Mouse (Mus musculus) neural tube, embryonic 15.5 days (tissue): ENCODE data around the gene Zfp931. TPM values are rescaled to one million over a fixed set of nuclear protein-coding genes. Genes with fewer than 3 reads are reported as not detected.
"Not testable (repeated sequence)": the region's sequence is repeated elsewhere in the genome, so short reads cannot be mapped to it uniquely, and the experiment has no call there.

Source experiments
- ATAC-seq: fragments of 200-750 bp; cut with Nextera tagmentation; 2 replicates; pipeline ENCODE4 v1.8.0; 2017; ENCODE audit warnings: mild to moderate bottlenecking, moderate TSS enrichment, moderate library complexity; ENCODE audit not compliant: low FRiP score
- H3K27ac ChIP-seq: fragments of 300-500 bp; sonication (generic); replicated peaks from 2 replicates; pipeline ENCODE4 v1.5.1; 2015; ENCODE audit warnings: mild to moderate bottlenecking, inconsistent platforms
- H3K27me3 ChIP-seq: fragments of 300-500 bp; sonication (generic); replicated peaks from 2 replicates; pipeline ENCODE4 v1.6.1; 2015; ENCODE audit warnings: inconsistent platforms
- H3K36me3 ChIP-seq: fragments of 300-500 bp; sonication (generic); 2 replicates; pipeline ENCODE4 v1.6.1; 2015; ENCODE audit warnings: inconsistent platforms
- H3K4me1 ChIP-seq: fragments of 300-500 bp; sonication (generic); 2 replicates; pipeline ENCODE4 v1.6.1; 2015; ENCODE audit warnings: inconsistent platforms
- H3K4me2 ChIP-seq: fragments of 300-500 bp; sonication (generic); 2 replicates; pipeline ENCODE4 v1.6.1; 2015; ENCODE audit warnings: inconsistent platforms, mild to moderate bottlenecking, moderate library complexity
- H3K4me3 ChIP-seq: fragments of 300-500 bp; sonication (generic); replicated peaks from 2 replicates; pipeline ENCODE4 v1.5.1; 2015; ENCODE audit warnings: mild to moderate bottlenecking, inconsistent platforms
- H3K9ac ChIP-seq: fragments of 300-500 bp; sonication (generic); replicated peaks from 2 replicates; pipeline ENCODE4 v1.6.1; 2015; ENCODE audit warnings: mild to moderate bottlenecking, inconsistent platforms
- H3K9me3 ChIP-seq: fragments of 300-500 bp; sonication (generic); replicated peaks from 2 replicates; pipeline ENCODE4 v1.6.1; 2016; ENCODE audit warnings: inconsistent platforms
- WGBS: fragments of 180-500 bp; shearing (Covaris S2); methylation state at CpG from one replicate; pipeline ENCODE4 v1.1.7; 2015; ENCODE audit warnings: mixed read lengths; 5-methylcytosine and 5-hydroxymethylcytosine counted together
- polyA plus RNA-seq: library from polyadenylated mRNA; unstranded; fragments of >200 nt; fragmentation: Nextera tagmentation; extraction: Ambion mirVana; gene quantifications from 2 replicates; pipeline ENCODE4 v1.2.1, GENCODE M21; 2015

Zfp931 gene
- polyA plus RNA-seq, 1 experiment from 2014 or later: 18.4 TPM

- Histone ChIP-seq H3K9ac (no peak overlapping the region), H3K4me1 (peaks cover 8% of the 10 kb centered on the region), H3K4me2 (no peak overlapping the region), H3K9me3 (no peaks in the 10 kb centered on the region), H3K27me3 (peaks cover 17% of the 10 kb centered on the region), H3K4me3 (no peak overlapping the region), H3K36me3 (no peaks in the 10 kb centered on the region), H3K27ac (no peak overlapping the region)
- WGBS: 24% methylated on average over 12 of the region's 12 CpGs
- peak; percentile 54; the same call in 1 of the 2 replicates for ATAC-seq
Measured at GRCm38 (mm10) chr2:178117946-178118345, 39.7 kb upstream of the Zfp931 start.

GRCm38 (mm10) chr2:178101957-178102356 lies 23.7 kb upstream of the Zfp931 start:
- Histone ChIP-seq H3K9me3 (no peaks in the 10 kb centered on the region), H3K9ac (no peak overlapping the region), H3K4me1 (no peaks in the 10 kb centered on the region), H3K4me3 (no peak overlapping the region), H3K27ac (no peak overlapping the region), H3K27me3 (no peaks in the 10 kb centered on the region), H3K4me2 (no peak overlapping the region), H3K36me3 (no peaks in the 10 kb centered on the region)
- ATAC-seq: peak; percentile 84
- WGBS: 16% methylated on average over 7 of the region's 7 CpGs

DNA sequence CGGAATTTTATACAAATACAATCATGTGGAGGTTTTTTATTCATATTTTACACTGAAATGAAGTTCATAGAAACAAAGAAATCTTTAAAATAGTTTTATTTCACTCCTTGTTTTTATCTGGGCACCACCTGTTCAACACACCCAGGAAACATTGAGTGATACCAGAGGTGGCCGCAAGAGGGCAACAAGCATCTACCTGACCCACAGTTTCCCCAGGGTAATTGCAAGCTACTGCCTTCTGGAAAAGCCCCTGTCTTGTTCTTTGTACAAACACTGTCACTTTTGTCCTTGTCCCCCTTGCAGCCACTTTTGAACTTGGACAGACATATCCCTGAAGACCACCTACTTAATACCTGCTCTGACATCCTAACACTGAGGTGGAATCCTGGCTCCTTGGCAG lies 19.7 kb upstream of the Zfp931 start:
- H3K27me3 ChIP-seq: no peaks in the 10 kb centered on the region
- no peak for ATAC-seq
- H3K4me1 ChIP-seq: no peaks in the 10 kb centered on the region
- H3K4me2 ChIP-seq: no peak overlapping the region
- no peaks in the 10 kb centered on the region for H3K36me3 ChIP-seq
- H3K27ac ChIP-seq: no peak overlapping the region
- 8% methylated on average over 2 of the region's 2 CpGs for WGBS
- H3K4me3 ChIP-seq: no peak overlapping the region
- no peaks in the 10 kb centered on the region for H3K9me3 ChIP-seq
- no peak overlapping the region for H3K9ac ChIP-seq

- Histone ChIP-seq H3K27me3 (no peaks in the 10 kb centered on the region), H3K4me3 (no peak overlapping the region), H3K9me3 (no peaks in the 10 kb centered on the region), H3K36me3 (no peaks in the 10 kb centered on the region), H3K9ac (no peak overlapping the region), H3K27ac (no peak overlapping the region), H3K4me1 (no peaks in the 10 kb centered on the region), H3K4me2 (no peak overlapping the region)
- ATAC-seq: no peak
Measured at GRCm38 (mm10) chr2:178089586-178089985, 11.3 kb upstream of the Zfp931 start.

GRCm38 (mm10) chr2:178058195-178058594 lies 20.1 kb downstream of the Zfp931 start:
- Histone ChIP-seq H3K4me1 (no peaks in the 10 kb centered on the region), H3K4me2 (no peak overlapping the region), H3K4me3 (no peak overlapping the region), H3K27me3 (no peaks in the 10 kb centered on the region), H3K27ac (no peak overlapping the region), H3K9me3 (peaks cover 4% of the 10 kb centered on the region; the same call in 1 of the 2 replicates), H3K36me3 (peaks cover 9% of the 10 kb centered on the region), H3K9ac (no peak overlapping the region)
- 10% methylated on average over 1 of the region's 1 CpGs for WGBS
- ATAC-seq: no peak

GRCm38 (mm10) chr2:178027601-178028000 lies 50.7 kb downstream of the Zfp931 start:
- H3K9ac ChIP-seq, H3K4me2 ChIP-seq, H3K36me3 ChIP-seq, H3K27ac ChIP-seq, H3K4me3 ChIP-seq, H3K4me1 ChIP-seq, H3K27me3 ChIP-seq, ATAC-seq, H3K9me3 ChIP-seq: not testable (repeated sequence)
- WGBS: 92% methylated on average over 3 of the region's 3 CpGs

- not testable (repeated sequence) for ATAC-seq, H3K4me1 ChIP-seq, H3K27me3 ChIP-seq, H3K27ac ChIP-seq, H3K36me3 ChIP-seq, H3K9me3 ChIP-seq
- Histone ChIP-seq H3K9ac (peak overlapping the region; percentile 46), H3K4me2 (peak overlapping the region; percentile 57), H3K4me3 (peak overlapping the region; percentile 58)
- 22% methylated on average over 2 of the region's 2 CpGs for WGBS
Measured at GRCm38 (mm10) chr2:178023861-178024260, 54.4 kb downstream of the Zfp931 start.

- peak within 1 kb of the TSS; percentile 57 for H3K4me2 ChIP-seq
- 1% methylated on average over 14 of the region's 15 CpGs for WGBS
- not testable (repeated sequence) for H3K36me3 ChIP-seq, H3K9me3 ChIP-seq, ATAC-seq, H3K27me3 ChIP-seq, H3K4me1 ChIP-seq
- peak within 1 kb of the TSS; percentile 58 for H3K4me3 ChIP-seq
- peak within 1 kb of the TSS; percentile 45 for H3K27ac ChIP-seq
- H3K9ac ChIP-seq: peak within 1 kb of the TSS; percentile 46
Measured at GRCm38 (mm10) chr2:178023011-178023611, 55.2 kb downstream of the Zfp931 start, which contains the start of gene Zfp971. Gene Zfp971, plus strand, starts transcription at chr2:178023284.

DNA sequence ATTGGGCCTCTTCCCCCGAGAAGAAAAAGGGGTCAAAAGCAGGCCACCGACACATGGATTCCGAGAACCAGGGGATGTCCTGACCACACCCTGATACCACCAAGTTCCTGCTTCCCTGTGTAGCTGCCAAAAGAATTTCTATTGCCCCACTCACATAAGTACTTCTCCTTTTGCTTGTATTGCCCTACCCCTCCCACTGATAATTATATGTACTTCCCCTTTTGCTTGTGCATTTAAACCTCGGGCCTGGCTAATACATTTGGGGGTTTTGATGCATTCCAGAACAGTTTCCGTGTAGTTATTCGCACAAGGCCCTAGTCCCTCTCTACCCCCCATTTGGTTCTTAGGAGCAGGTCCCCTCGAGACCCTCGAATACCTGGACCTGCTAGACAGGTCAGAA lies 57.5 kb downstream of the Zfp931 start:
- ATAC-seq, H3K9me3 ChIP-seq, H3K9ac ChIP-seq, H3K4me3 ChIP-seq, H3K4me1 ChIP-seq, H3K4me2 ChIP-seq, H3K27ac ChIP-seq, H3K36me3 ChIP-seq, H3K27me3 ChIP-seq: not testable (repeated sequence)
- WGBS: 88% methylated on average over 8 of the region's 8 CpGs

DNA sequence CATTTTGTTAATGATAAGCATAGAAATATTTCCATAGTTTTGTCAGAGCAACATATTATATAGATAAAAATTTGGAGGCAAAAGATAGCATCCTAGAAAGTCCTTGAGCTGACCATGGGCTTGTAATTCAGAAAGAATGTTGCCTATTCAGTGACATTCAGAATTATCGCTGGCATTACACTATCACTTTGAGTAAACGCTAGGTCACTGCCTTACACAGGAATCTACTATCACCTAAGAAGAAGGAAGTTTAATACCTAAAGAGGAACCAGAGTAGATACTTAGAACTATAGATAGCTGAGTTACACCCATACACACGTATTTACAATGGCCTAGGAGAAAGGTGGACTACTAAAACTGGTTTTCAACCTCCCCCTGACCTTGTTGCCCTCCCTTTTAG lies 58.8 kb downstream of the Zfp931 start:
- H3K27me3 ChIP-seq, H3K36me3 ChIP-seq, H3K4me2 ChIP-seq, H3K4me3 ChIP-seq, H3K9me3 ChIP-seq, H3K27ac ChIP-seq, H3K9ac ChIP-seq, H3K4me1 ChIP-seq, ATAC-seq: not testable (repeated sequence)
- 87% methylated on average over 3 of the region's 3 CpGs for WGBS
